Mouse (Mus musculus) embryo, embryonic 11.5 days (tissue): ENCODE data around the gene Ntrk3.

Experiments used
- DNase-seq: peaks from one replicate; pipeline ENCODE4 v3.0.0-alpha.2; 2012; ENCODE audit warnings: low read depth, low spot score

Gene Ntrk3

GRCm38 (mm10) chr7:78623686-78624085, 114.1 kb downstream of the Ntrk3 start:
- DNase-seq, result no peak

- no peak for DNase-seq
Measured at GRCm38 (mm10) chr7:78621115-78621514, 116.7 kb downstream of the Ntrk3 start.

DNA sequence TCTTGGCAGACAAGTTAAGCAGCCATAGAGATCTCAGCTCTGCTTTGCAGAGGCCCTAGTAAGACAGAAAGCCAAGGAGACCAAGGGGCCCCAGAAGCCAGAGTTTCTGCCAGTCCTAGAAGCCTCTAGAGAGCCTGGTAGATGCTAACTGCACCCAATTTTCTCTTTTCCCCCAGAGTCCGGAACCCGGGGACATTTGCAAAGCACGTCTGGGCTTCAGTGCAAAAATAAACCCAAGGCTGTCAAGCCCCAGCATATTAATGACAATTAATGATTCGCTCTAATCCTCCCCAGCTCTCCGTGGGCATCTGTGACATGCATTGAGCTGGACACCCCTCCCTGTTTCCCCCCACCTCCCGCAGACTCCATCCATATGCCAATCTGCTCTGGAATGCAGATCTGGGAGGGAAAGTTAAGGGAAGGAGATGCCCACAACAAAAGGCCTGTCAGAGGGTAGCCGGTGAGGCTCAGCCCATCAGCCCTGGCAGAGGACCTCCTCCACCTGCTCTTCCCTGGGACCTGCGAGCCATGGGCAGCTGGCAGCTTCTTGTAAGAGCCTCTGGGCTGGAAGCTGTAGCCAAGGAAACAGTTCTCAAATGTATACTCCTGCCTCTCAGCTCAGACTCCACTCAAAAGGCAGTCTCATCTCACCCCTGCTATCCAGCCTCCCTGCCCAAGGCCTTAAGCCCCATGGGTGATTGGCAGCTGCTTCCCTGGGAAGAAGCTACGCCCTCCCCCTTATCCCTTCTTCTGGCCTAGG, 117.8 kb downstream of the Ntrk3 start:
- no peak for DNase-seq

DNA sequence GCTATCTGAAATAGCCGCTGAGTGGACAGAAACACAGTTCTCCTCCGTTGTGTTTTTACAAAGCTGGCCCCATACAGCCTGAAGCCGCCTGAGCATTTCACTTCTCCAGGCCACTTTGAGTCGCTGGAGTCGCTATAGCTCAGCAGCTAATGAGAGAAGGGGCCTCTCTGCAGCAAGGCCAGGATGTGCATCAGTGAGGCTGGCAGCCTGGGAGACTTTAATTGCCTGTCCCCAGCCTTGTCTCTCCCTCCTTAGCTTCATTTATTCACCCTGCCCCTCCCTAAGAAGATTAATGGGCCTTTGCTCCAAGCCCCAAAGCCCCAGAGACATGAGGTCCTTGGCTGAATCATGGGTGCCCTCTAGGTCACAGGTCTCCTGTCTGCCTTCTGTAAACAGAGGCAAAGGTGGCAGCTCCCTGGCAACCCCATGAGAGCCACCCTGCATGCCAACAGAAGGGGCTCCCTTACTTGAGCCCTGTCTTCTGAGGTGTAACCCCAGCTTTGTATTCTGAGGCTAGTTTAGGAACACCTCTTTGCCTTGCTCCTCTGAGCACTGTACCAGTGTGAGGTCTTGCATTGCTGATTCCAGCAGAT, 132.2 kb downstream of the Ntrk3 start:
- DNase-seq, result no peak

GRCm38 (mm10) chr7:78603922-78604321, 133.9 kb downstream of the Ntrk3 start:
- no peak for DNase-seq

GRCm38 (mm10) chr7:78601851-78602250, 136.0 kb downstream of the Ntrk3 start:
- no peak for DNase-seq

DNA sequence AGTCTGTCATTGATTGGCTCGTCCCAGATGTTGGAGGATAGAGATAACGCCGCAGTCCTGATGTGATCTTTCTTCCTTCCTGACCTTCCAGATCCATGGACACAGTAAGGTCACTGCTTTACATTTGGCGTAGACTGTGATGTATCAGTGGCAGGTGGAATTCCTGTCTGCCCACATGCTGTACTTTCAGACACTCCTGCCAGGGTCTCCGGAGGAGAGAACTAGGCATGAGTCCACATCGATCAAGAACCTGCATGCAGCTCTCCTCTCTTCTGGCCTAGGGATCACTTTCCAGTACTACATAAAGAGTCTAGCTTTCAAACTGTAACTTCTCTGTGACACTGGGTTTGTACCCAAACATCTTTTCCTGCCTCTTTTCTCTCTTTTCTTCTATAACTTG, 136.9 kb downstream of the Ntrk3 start:
- DNase-seq, result no peak

DNA sequence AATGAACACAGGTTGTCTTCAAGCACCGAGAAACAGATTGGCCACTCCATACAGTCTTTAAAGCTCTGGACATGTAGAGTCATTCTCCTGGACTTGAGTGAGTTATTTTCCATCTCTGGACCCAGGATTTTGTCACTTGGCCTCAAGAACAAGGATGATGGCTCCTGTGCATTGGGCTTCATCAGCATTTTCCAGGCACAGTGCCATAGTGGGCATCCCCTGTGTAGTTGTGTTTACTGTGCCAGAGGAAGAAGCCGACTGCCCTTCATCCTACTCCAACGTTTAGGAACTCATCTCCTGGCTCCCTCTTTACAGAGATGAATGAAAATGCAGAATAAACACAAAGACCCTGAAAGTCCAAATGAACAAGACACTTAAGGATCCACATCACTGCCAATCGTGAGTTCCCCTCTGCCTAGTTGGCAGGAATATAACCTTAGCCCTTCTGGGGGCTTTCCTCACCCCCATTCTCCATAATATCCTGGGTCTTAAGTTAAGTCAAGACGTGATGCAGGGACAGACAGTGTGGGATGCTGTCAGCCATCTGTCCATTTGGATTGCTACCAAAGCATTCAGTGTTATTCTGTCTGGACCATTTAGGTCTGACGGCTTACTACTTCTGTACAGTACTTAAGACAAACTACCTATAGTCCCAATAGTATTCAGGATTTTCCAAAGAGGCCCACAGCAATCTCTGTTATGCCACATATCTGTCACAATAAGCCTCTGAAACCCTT, 137.7 kb downstream of the Ntrk3 start:
- no peak for DNase-seq

- DNase-seq, result no peak
Measured at GRCm38 (mm10) chr7:78598147-78598546, 139.7 kb downstream of the Ntrk3 start.

DNA sequence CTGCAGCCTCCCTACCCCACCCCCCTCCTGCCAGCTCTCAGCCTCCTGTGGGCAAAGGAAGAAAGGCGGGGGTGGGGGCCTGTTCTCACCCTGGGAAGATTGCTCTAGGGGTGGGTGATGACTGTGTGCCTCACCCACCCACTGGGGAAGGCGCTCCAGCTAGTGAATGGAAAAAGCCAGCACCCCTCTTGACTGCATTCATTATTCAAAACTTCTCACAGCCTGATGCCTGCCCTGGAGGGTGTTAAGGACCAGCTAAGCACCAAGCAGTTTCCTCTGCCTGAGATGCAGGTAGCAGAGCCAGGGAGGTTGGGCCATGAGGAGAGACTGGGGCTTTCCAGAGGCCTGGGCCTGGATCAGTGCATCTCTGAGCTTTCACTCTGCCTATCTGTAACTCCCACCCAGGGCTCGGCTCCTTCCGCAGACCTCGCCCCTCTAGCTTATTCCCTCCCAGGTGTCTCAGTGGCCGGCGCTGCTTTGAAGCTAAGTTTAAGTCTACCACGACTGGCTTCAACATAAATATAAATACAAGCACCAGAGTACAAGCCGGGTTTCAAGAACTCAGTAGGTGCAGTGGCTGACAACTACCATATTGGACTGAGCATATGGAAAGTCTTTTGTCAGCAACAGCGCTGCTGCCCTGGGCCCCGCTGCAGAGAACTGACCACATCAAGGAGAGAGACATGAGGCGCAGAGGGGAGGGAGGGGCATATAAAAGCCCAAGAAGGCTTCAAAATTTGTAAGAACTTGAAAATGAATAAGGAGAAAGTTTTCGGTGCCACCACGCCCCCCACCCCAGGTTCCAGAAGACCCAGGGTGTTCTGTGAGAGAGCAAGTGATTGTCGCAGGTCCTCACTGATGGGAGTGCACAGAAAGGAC, 140.3 kb downstream of the Ntrk3 start:
- no peak for DNase-seq

GRCm38 (mm10) chr7:78596556-78596955, 141.3 kb downstream of the Ntrk3 start:
- no peak for DNase-seq

DNA sequence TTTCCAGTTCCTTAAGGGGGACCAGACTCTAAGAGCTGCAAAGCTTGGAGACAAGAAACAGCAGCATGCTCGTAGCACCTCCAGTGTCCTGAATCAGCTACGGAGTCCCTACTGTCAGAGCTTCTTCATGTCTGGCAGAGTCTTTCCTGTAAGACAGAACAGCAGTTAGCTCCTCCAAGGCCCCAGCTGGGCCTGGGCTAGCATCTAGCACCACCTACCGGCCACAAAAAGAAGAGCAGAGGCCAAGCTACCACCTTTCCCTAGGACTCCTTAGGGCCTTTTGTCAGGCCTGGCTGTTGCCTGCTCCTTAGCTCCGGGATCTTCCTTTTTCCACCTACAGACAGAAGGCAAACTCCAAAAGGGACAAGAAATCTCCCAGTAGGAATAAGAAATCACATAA, 141.9 kb downstream of the Ntrk3 start:
- DNase-seq, result peak; percentile 57

DNA sequence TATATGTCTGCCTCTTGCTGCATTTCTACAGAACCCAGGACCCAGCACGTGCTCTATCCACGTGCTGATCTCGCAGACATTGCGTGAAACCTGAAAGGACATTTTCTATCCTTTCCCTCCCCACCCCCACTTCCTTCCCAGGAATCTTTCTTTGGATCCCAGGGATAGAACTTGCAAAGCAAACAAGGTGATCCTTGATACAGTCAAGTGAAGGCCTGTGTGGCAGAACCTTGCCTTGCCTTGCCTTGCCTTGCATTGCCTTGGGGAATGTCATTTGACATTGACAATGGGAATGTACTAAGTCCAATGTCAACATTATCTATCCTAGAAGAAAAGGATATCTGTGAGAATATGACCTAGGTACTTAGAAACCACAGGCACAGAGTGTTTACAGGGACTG, 144.9 kb downstream of the Ntrk3 start:
- no peak for DNase-seq

- DNase-seq, result no peak
Measured at GRCm38 (mm10) chr7:78592172-78592571, 145.6 kb downstream of the Ntrk3 start.

- DNase-seq, result no peak
Measured at GRCm38 (mm10) chr7:78589766-78590165, 148.0 kb downstream of the Ntrk3 start.

DNA sequence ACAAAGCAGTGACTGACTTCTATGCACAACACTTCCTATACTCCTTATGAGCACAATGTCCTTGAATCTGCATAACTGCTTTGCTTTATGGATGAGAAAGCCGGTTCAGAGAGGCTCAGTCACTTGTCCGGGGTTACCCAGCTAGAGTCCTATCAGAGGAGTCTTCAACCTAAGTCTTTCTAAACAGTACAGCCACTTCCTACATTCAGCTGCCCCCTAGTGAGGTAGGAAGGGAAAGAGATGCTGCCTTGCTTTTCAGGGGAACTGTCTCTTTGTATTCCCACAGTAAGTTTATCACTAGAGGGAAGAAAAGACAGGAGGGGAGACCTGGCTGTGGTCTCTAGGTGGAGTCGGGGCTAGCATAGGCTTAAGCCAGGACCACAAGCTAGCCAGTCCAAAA, 151.0 kb downstream of the Ntrk3 start:
- no peak for DNase-seq

DNA sequence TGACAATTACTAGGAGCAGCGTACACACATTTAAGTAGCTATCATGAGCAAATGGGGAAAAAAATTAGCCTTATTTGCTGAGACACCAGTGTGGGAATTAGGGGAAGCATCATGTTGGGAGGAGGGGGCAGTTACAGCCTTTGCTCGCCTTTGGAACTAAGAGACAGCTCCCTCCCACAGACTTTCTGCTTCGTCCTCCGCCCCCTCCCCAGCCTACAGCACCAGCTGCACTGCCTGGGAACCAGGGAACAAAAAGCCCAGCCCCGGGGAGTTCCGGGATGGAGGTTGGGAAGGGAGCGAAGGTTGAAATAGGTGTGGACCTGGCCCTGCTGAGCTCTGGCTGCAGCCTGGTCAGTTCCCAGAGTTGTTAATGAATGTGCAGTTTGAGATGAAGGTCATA, 151.9 kb downstream of the Ntrk3 start:
- DNase-seq, result no peak

- DNase-seq, result no peak
Measured at GRCm38 (mm10) chr7:78584936-78585335, 152.9 kb downstream of the Ntrk3 start.

DNA sequence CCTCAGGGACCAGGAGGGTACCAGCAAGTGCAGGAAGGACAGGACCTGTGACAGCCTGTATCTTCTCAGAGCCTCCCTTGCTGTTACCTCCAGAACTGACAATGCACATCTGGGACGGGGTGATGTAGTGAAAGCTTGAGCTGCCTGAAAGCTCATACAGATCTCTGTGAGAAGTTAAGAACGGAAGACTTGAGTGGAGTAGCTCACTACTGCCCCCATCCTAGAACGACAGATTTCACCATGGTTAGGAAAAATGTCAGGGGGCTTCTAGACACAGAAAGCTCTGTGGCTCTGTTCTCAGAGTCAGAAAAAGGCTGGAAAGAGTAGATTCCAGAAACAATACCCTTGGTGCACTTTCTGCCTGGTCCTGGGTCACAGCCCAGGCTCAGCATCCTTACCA, 153.3 kb downstream of the Ntrk3 start:
- no peak for DNase-seq

DNA sequence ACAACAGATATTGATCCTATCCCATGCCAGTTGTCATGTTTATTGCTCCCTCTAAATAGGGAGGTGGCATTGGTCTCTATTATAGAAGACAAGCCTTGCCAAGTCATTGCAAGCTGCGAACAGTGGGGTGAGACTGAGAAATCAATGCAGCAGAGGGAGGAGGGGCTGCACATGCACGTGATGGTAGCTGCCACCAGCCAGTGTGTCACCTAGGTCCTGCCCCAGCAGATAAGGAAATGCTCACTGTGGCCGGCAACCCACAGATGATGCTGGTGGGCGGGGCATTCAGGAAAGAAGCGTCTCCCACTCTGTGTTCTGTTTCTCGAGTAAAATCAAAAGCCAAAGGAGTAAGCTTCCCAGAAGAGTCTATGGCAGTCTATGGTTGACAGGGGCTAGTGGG, 154.1 kb downstream of the Ntrk3 start:
- DNase-seq, result no peak

GRCm38 (mm10) chr7:78581341-78581740, 156.5 kb downstream of the Ntrk3 start:
- DNase-seq, result no peak
